Mouse (Mus musculus) E14TG2a.4 (cell line): ENCODE measurements around the gene Acbd3.

Experiments
- CTCF ChIP-seq: conservative IDR thresholded peaks from 2 replicates; pipeline ENCODE4 v1.5.1; 2014; ENCODE audit warnings: low read length
- NANOG ChIP-seq: IDR thresholded peaks from 2 replicates; pipeline ENCODE4 v1.6.1; 2014; ENCODE audit warnings: borderline replicate concordance, low read length, mixed read lengths
- POU5F1 ChIP-seq: IDR thresholded peaks from 2 replicates; pipeline ENCODE4 v1.6.1; 2014; ENCODE audit warnings: low read length, borderline replicate concordance

- TF ChIP-seq CTCF (no peak), POU5F1 (no peak), NANOG (no peak)
These were observed 67.7 kb downstream of the Acbd3 start for GRCm38 (mm10) chr1:180793445-180794117.
